ENCODE assay signal across 17 mouse cellular contexts in the genomic region with DNA sequence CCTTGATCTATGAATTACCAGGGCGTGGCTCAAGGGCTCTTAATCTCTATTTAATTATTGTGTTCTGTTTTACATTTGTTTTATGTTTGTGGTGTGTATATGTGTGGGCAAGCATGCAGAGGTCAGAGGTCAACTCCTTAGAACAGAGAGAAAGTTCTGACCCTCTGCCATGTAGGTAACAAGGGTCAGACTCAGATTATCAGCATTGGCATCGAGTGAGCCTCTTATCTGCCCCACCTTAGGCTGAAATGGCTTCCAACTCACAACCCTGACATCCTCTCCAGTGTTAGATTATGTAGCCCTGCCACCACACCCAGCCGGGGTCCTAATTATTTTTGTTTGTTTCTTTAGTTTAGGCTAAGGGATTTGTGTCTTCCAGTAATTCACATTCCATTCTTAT. TPM values are rescaled to one million over a fixed set of nuclear protein-coding genes. Genes with fewer than 3 reads are reported as not detected.
DNase-seq lines count a peak whose midpoint lies in the region; ATAC-seq and TF ChIP-seq lines count a peak whose summit lies in the region.
"Had no signal": no experiment of that assay in that cellular context is flagged by ENCODE, and none has a peak within 500 bp of the region (broad histone marks: within the 10 kb centered on the region; RNA-seq: fewer than 3 reads in every experiment).

No protein-coding gene starts in this region.

- no peak overlapping the region for H3K4me3 ChIP-seq in liver, adult 2 months (ENCODE audit: insufficient read depth, low read depth, low read length)
- H3K4me3 ChIP-seq: embryonic facial prominence, embryonic 10.5 days; embryonic facial prominence, embryonic 12.5 days; forebrain, embryonic 13.5 days had no signal

- H3K36me3 ChIP-seq in liver, adult 2 months (ENCODE audit: control insufficient read depth, insufficient read depth, low read length) = no peaks in the 10 kb centered on the region
- H3K36me3 ChIP-seq: embryonic facial prominence, embryonic 10.5 days; embryonic facial prominence, embryonic 12.5 days had no signal

- ATAC-seq in megakaryocyte-erythroid progenitor cell, adult 5-6 weeks (replicated peaks; ENCODE audit: low FRiP score, low TSS enrichment, poor library complexity, severe bottlenecking) = peak; percentile 61; the same call in 1 of the 2 replicates
- ATAC-seq: forebrain, embryonic 13.5 days; forebrain, embryonic 16.5 days had no signal

- H3K9ac ChIP-seq in liver, adult 2 months (ENCODE audit: low read depth, low read length) = no peak overlapping the region
- H3K9ac ChIP-seq: embryonic facial prominence, embryonic 12.5 days; forebrain, embryonic 13.5 days had no signal

- TF ChIP-seq CTCF in liver, adult 2 months (IDR thresholded peaks at IDR 0.05; ENCODE audit: low read depth, low read length) = no peak

- peaks cover 12% of the 10 kb centered on the region for H3K4me1 ChIP-seq in liver, adult 2 months (ENCODE audit: control insufficient read depth, insufficient read depth, low read length)
- H3K4me1 ChIP-seq: embryonic facial prominence, embryonic 10.5 days; embryonic facial prominence, embryonic 12.5 days; forebrain, embryonic 13.5 days had no signal

- H3K27ac ChIP-seq in liver, adult 2 months (replicated peaks; ENCODE audit: insufficient read depth, low read depth, low read length) = no peak overlapping the region
- H3K27ac ChIP-seq: embryonic facial prominence, embryonic 10.5 days; embryonic facial prominence, embryonic 12.5 days; forebrain, embryonic 13.5 days had no signal

- no peak for TF ChIP-seq POLR2A in liver, adult 2 months (IDR thresholded peaks at IDR 0.05; ENCODE audit: extremely low read depth, insufficient read depth, low read length)

- no peaks in the 10 kb centered on the region for H3K27me3 ChIP-seq in liver, adult 2 months (ENCODE audit: control insufficient read depth, insufficient read depth, low read length)

- WGBS in liver, adult 2 months = 59% methylated on average over 3 of the region's 3 CpGs

- DNase-seq in liver, adult 2 months (ENCODE audit: extremely low read depth, low read depth, low spot score) = peak; percentile 55
- no peak for DNase-seq in liver
- no peak for DNase-seq in gastrocnemius, adult 8-10 months (ENCODE audit: low spot score in 2 of 2)
- no peak for DNase-seq in adrenal gland, adult 2 months
- DNase-seq: adrenal gland, adult 8-10 months; adrenal gland, postnatal 14 days; adrenal gland, postnatal 36 days; cerebellum, adult 11-12 months; cerebellum, adult 2 months; cerebellum, adult 9-10 months; cerebellum, postnatal 10 days; cerebellum, postnatal 25 days had no signal

- no peaks in the 10 kb centered on the region for H3K79me2 ChIP-seq in liver, adult 2 months (ENCODE audit: control insufficient read depth, insufficient read depth, low read length)

RNA-seq across cellular contexts. Expression of gene B4galnt1, which starts 6.6 kb away (rescaled TPM):
- 21.9 and 36.3 TPM in 2 replicates for total RNA-seq in liver, adult 2 months (2014; rRNA removed)
- polyA plus RNA-seq in liver, adult 2 months (2012; rRNA removed) = 85.0 and 89.8 TPM in 2 replicates
- 67.2 and 84.7 TPM in 2 replicates for total RNA-seq in megakaryocyte-erythroid progenitor cell, adult 5-6 weeks (2014; fragmentation: Nextera tagmentation)
- total RNA-seq in megakaryocyte-erythroid progenitor cell, adult 5-6 weeks (2017) = 18.5 and 23.3 TPM in 2 replicates
- total RNA-seq in gastrocnemius, adult 8-10 months (2022) = under 1 TPM; 0.29 to 0.70 (median 0.38) TPM
- 10 to 100 TPM in 1 of 2 experiments, 1 to 10 TPM in 1; 8.3 to 11.6 TPM for total RNA-seq in adrenal gland, adult 2 months (2021)
- polyA plus RNA-seq in adrenal gland, adult 2 months (2012; rRNA removed) = 17.8 and 19.1 TPM in 2 replicates

RNA-seq across cellular contexts. Expression of gene Slc26a10, which starts 22.0 kb away (rescaled TPM):
- 1.3 and 3.1 TPM in 2 replicates for total RNA-seq in liver, adult 2 months (2014; rRNA removed)
- 4.1 and 5.8 TPM in 2 replicates for polyA plus RNA-seq in liver, adult 2 months (2012; rRNA removed)
- total RNA-seq in megakaryocyte-erythroid progenitor cell, adult 5-6 weeks (2014; fragmentation: Nextera tagmentation) = 1.8 TPM in 1 of 2 replicates, not detected in the other
- total RNA-seq in megakaryocyte-erythroid progenitor cell, adult 5-6 weeks (2017) = 1.8 TPM in 1 of 2 replicates, not detected in the other
- 1 to 10 TPM; 1.8 to 4.1 (median 2.7) TPM for total RNA-seq in gastrocnemius, adult 8-10 months (2022)
- under 1 TPM; 0.35 to 0.58 TPM for total RNA-seq in adrenal gland, adult 2 months (2021)
- 1.1 and 2.4 TPM in 2 replicates for polyA plus RNA-seq in adrenal gland, adult 2 months (2012; rRNA removed)

RNA-seq across cellular contexts. Expression of gene Arhgef25, which starts 31.4 kb away (rescaled TPM):
- 0.83 and 0.87 TPM in 2 replicates for total RNA-seq in liver, adult 2 months (2014; rRNA removed)
- 0.91 and 1.4 TPM in 2 replicates for polyA plus RNA-seq in liver, adult 2 months (2012; rRNA removed)
- total RNA-seq in megakaryocyte-erythroid progenitor cell, adult 5-6 weeks (2014; fragmentation: Nextera tagmentation) = 22.7 and 46.0 TPM in 2 replicates
- 35.4 and 35.7 TPM in 2 replicates for total RNA-seq in megakaryocyte-erythroid progenitor cell, adult 5-6 weeks (2017)
- 10 to 100 TPM in 1 of 4 experiments, 1 to 10 TPM in 3; 7.1 to 12.1 (median 9.0) TPM for total RNA-seq in gastrocnemius, adult 8-10 months (2022)
- total RNA-seq in adrenal gland, adult 2 months (2021) = 10 to 100 TPM; 16.0 to 25.8 TPM
- 41.3 and 44.9 TPM in 2 replicates for polyA plus RNA-seq in adrenal gland, adult 2 months (2012; rRNA removed)

RNA-seq across cellular contexts. Expression of gene Dtx3, which starts 37.1 kb away (rescaled TPM):
- 1.5 and 1.8 TPM in 2 replicates for total RNA-seq in liver, adult 2 months (2014; rRNA removed)
- 5.2 and 10.0 TPM in 2 replicates for polyA plus RNA-seq in liver, adult 2 months (2012; rRNA removed)
- total RNA-seq in megakaryocyte-erythroid progenitor cell, adult 5-6 weeks (2014; fragmentation: Nextera tagmentation) = 97.0 and 160 TPM in 2 replicates
- 28.5 and 29.5 TPM in 2 replicates for total RNA-seq in megakaryocyte-erythroid progenitor cell, adult 5-6 weeks (2017)
- 10 to 100 TPM; 22.1 to 27.1 (median 23.2) TPM for total RNA-seq in gastrocnemius, adult 8-10 months (2022)
- total RNA-seq in adrenal gland, adult 2 months (2021) = 10 to 100 TPM; 53.6 to 75.7 TPM
- polyA plus RNA-seq in adrenal gland, adult 2 months (2012; rRNA removed) = 203 and 219 TPM in 2 replicates

RNA-seq across cellular contexts. Expression of gene Os9, which starts 37.5 kb away (rescaled TPM):
- 130 TPM in 2 replicates for total RNA-seq in liver, adult 2 months (2014; rRNA removed)
- 128 and 130 TPM in 2 replicates for polyA plus RNA-seq in liver, adult 2 months (2012; rRNA removed)
- 55.8 and 64.5 TPM in 2 replicates for total RNA-seq in megakaryocyte-erythroid progenitor cell, adult 5-6 weeks (2014; fragmentation: Nextera tagmentation)
- 152 and 154 TPM in 2 replicates for total RNA-seq in megakaryocyte-erythroid progenitor cell, adult 5-6 weeks (2017)
- 10 to 100 TPM in 2 of 4 experiments, 1 to 10 TPM in 2; 7.4 to 13.9 (median 10.8) TPM for total RNA-seq in gastrocnemius, adult 8-10 months (2022)
- 100 to 1,000 TPM; 127 to 147 TPM for total RNA-seq in adrenal gland, adult 2 months (2021)
- 82.2 and 108 TPM in 2 replicates for polyA plus RNA-seq in adrenal gland, adult 2 months (2012; rRNA removed)

Comparison
In these comparisons a context has a peak if more than half of its experiments do, and no peak if none do; other contexts are left out.
1. RNA of gene B4galnt1, which starts 6.6 kb away (total RNA-seq): 18.5 to 84.7 TPM in megakaryocyte-erythroid progenitor cell, adult 5-6 weeks, 21.9 to 36.3 TPM in liver, adult 2 months and 8.3 to 11.6 TPM in adrenal gland, adult 2 months; 0.29 to 0.70 TPM in gastrocnemius, adult 8-10 months; every median in the first group is over 4 times any median in the second.